Mouse (Mus musculus) small intestine, adult 2 months (tissue): ENCODE measurements around the gene Srd5a3. TPM values are rescaled to one million over a fixed set of nuclear protein-coding genes. Genes with fewer than 3 reads are reported as not detected.

Experiments used
- H3K27ac ChIP-seq: fragments of 200-500 bp; 2 replicates; pipeline ENCODE4 v1.5.1; 2012; ENCODE audit warnings: low read depth, low read length, control low read depth, inconsistent platforms; ENCODE audit not compliant: insufficient read depth
- H3K27me3 ChIP-seq: fragments of 200-500 bp; 2 replicates; pipeline ENCODE4 v1.6.1; 2012; ENCODE audit warnings: mild to moderate bottlenecking, moderate library complexity, low read length, inconsistent platforms; ENCODE audit not compliant: control insufficient read depth, insufficient read depth
- H3K36me3 ChIP-seq: fragments of 200-500 bp; 2 replicates; pipeline ENCODE4 v1.6.1; 2012; ENCODE audit warnings: mild to moderate bottlenecking, low read length, control low read depth, inconsistent platforms; ENCODE audit not compliant: control insufficient read depth, insufficient read depth
- H3K4me1 ChIP-seq: fragments of 200-500 bp; 2 replicates; pipeline ENCODE4 v1.6.1; 2012; ENCODE audit warnings: low read length, inconsistent platforms, mixed read lengths; ENCODE audit not compliant: control insufficient read depth, insufficient read depth, insufficient read length
- H3K4me3 ChIP-seq: fragments of 200-500 bp; 2 replicates; pipeline ENCODE4 v1.5.1; 2012; ENCODE audit warnings: low read depth, mild to moderate bottlenecking, control low read depth, inconsistent platforms, low read length, moderate library complexity
- CTCF ChIP-seq: fragments of 200-500 bp; IDR thresholded peaks from 2 replicates; pipeline ENCODE4 v1.5.1; 2012; ENCODE audit warnings: low read depth, mild to moderate bottlenecking, control low read depth, inconsistent platforms, low read length, moderate library complexity, mixed read lengths; ENCODE audit not compliant: insufficient replicate concordance, insufficient read length; ENCODE audit errors: extremely low read depth
- POLR2A ChIP-seq: fragments of 200-500 bp; IDR thresholded peaks from 2 replicates; pipeline ENCODE4 v1.6.1; 2012; ENCODE audit warnings: low read depth, mild to moderate bottlenecking, control low read depth, inconsistent platforms, low read length, moderate library complexity
- WGBS: fragments of 180-500 bp; shearing (Covaris S2); methylation state at CpG from one replicate; pipeline ENCODE4 v1.1.7; 2018; 5-methylcytosine and 5-hydroxymethylcytosine counted together
- polyA plus RNA-seq: library from polyadenylated mRNA; depleted of rRNA; stranded (reverse); fragments of >200 nt; gene quantifications from 2 replicates; pipeline ENCODE4 v1.2.3, GENCODE M21; 2012

Gene Srd5a3
- polyA plus RNA-seq, 1 experiment: 159 TPM

- H3K36me3 ChIP-seq: no peaks in the 10 kb centered on the region
- no peak overlapping the region for H3K27ac ChIP-seq
- H3K4me3 ChIP-seq: no peak overlapping the region
- 65% methylated on average over 4 of the region's 4 CpGs for WGBS
- TF ChIP-seq POLR2A (no peak), CTCF (no peak)
- H3K4me1 ChIP-seq: no peaks in the 10 kb centered on the region
- no peaks in the 10 kb centered on the region for H3K27me3 ChIP-seq
Observed at GRCm38 (mm10) chr5:76163828-76164390, 23.8 kb downstream of the Srd5a3 start.

DNA sequence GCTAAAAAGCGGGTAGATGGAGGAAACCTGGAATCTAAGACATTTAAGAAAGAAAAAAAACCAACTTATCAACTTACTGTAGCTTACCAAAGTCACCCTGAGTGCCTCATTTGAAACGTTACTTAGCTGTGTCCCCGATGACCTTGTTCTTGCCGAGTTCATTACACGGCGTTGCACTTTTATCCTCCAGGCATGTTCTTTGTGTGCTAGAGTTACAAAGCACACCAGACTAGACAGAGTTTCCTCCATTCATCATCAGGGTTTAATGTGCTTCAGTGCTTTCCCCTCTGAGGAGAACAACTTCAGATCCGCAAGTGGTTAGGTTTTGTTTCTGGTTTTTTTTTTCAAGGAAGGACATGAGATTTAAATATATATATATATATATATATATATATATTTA lies 24.8 kb downstream of the Srd5a3 start:
- Histone ChIP-seq H3K4me1 (no peaks in the 10 kb centered on the region), H3K27me3 (no peaks in the 10 kb centered on the region), H3K27ac (no peak overlapping the region), H3K4me3 (no peak overlapping the region), H3K36me3 (no peaks in the 10 kb centered on the region)
- TF ChIP-seq CTCF (no peak), POLR2A (no peak)
- 82% methylated on average over 7 of the region's 7 CpGs for WGBS

DNA sequence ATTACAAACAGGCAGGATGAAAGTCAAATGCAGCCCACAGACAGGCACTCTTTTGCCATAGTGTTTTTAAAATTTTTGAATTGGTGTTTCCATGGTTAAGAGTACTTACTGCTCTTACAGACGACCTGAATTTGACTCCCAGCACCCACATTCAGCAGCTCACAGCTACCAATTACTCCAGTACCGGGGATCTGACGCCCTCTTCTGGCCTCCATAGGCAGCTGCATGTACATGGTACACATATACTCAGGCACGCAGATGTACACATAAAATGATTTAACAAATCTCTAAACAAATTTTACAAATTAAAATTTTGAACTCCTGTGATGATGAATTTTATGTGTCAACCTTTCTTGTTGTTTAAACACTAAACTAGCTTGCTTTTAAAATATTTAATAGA lies 30.5 kb downstream of the Srd5a3 start:
- Histone ChIP-seq H3K36me3 (no peaks in the 10 kb centered on the region), H3K27me3 (no peaks in the 10 kb centered on the region), H3K27ac (no peak overlapping the region), H3K4me3 (no peak overlapping the region), H3K4me1 (no peaks in the 10 kb centered on the region)
- TF ChIP-seq POLR2A (no peak), CTCF (no peak)
- WGBS: 74% methylated on average over 4 of the region's 4 CpGs

DNA sequence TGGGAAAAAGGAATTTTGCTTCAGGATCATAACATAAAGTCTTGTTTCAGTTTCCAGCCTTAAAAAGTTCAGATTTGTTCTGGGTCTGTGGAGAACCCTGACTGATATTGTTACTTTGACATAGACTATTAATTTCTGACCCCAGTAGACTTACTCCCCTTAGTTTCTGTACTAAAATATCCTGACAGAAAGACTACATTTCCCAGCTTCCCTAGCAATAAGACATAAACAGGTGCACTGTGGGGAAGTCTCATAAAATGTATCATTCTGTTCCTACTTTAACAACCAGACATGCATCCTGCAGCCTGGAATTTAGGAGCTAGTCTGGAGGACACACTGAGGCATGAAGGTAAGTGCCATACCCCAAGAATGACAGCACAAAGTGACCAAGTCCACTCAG lies 31.0 kb downstream of the Srd5a3 start:
- Histone ChIP-seq H3K27me3 (no peaks in the 10 kb centered on the region), H3K36me3 (no peaks in the 10 kb centered on the region), H3K4me1 (no peaks in the 10 kb centered on the region), H3K27ac (no peak overlapping the region), H3K4me3 (no peak overlapping the region)
- TF ChIP-seq CTCF (no peak), POLR2A (no peak)

- TF ChIP-seq POLR2A (no peak), CTCF (no peak)
- H3K36me3 ChIP-seq: no peaks in the 10 kb centered on the region
- H3K27ac ChIP-seq: no peak overlapping the region
- WGBS: 88% methylated on average over 4 of the region's 4 CpGs
- no peak overlapping the region for H3K4me3 ChIP-seq
- peaks cover 11% of the 10 kb centered on the region; the same call in 1 of the 2 replicates for H3K4me1 ChIP-seq
- no peaks in the 10 kb centered on the region for H3K27me3 ChIP-seq
Observed at GRCm38 (mm10) chr5:76175051-76175450, 35.0 kb downstream of the Srd5a3 start.

DNA sequence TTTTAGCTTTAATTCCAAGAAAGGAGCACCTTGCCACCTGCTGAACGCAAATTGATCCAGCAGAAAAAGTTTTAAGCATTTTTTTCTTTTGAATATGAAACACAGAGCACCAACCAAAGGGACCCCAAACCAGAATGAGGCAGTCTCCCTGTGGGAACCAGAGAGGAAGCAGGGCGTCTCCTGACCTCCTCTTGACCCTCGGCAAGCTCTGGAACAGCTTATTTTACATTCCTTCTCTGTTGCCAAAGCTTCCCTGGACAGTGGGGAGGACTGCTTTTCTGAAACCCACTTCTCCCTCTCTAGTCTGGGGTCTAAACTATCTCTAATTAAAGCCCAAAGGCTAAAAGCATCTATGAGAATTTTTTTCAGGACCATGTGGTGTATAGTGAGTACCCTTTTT lies 36.3 kb downstream of the Srd5a3 start:
- Histone ChIP-seq H3K4me1 (peaks cover 11% of the 10 kb centered on the region; the same call in 1 of the 2 replicates), H3K27ac (no peak overlapping the region), H3K27me3 (no peaks in the 10 kb centered on the region), H3K36me3 (no peaks in the 10 kb centered on the region), H3K4me3 (no peak overlapping the region)
- WGBS: 57% methylated on average over 3 of the region's 3 CpGs
- TF ChIP-seq POLR2A: no peak
- TF ChIP-seq CTCF: no peak

GRCm38 (mm10) chr5:76176841-76177240 lies 36.8 kb downstream of the Srd5a3 start:
- Histone ChIP-seq H3K36me3 (no peaks in the 10 kb centered on the region), H3K4me3 (no peak overlapping the region), H3K4me1 (peaks cover 11% of the 10 kb centered on the region; the same call in 1 of the 2 replicates), H3K27ac (no peak overlapping the region), H3K27me3 (no peaks in the 10 kb centered on the region)
- WGBS: 74% methylated on average over 11 of the region's 11 CpGs
- no peak for TF ChIP-seq CTCF
- no peak for TF ChIP-seq POLR2A
